Mouse (Mus musculus) heart, postnatal 0 days (tissue): ENCODE data around the gene Iqce. TPM values are rescaled to one million over a fixed set of nuclear protein-coding genes. Genes with fewer than 3 reads are reported as not detected.
A peak's percentile ranks its signal among the peaks of the same experiment; 100 is the strongest.

Experiments
- ATAC-seq: fragments of 200-750 bp; cut with Nextera tagmentation; 2 replicates; pipeline ENCODE4 v1.8.0; 2017; ENCODE audit warnings: low read depth, moderate number of reproducible peaks, moderate library complexity; ENCODE audit not compliant: insufficient read depth
- DNase-seq: peaks from one replicate; pipeline ENCODE4 v3.0.0-alpha.2; 2016; ENCODE audit warnings: low spot score
- H3K27ac ChIP-seq: fragments of 300-500 bp; sonication (generic); 2 replicates; pipeline ENCODE4 v1.5.1; 2014; ENCODE audit warnings: low read depth, mild to moderate bottlenecking
- H3K27me3 ChIP-seq: fragments of 300-500 bp; sonication (generic); 2 replicates; pipeline ENCODE4 v1.6.1; 2014; ENCODE audit warnings: low read length, mixed read lengths; ENCODE audit not compliant: control insufficient read depth, insufficient read depth
- H3K36me3 ChIP-seq: fragments of 300-500 bp; sonication (generic); replicated peaks from 2 replicates; pipeline ENCODE4 v1.6.1; 2014; ENCODE audit warnings: low read length, mixed read lengths; ENCODE audit not compliant: control insufficient read depth, insufficient read depth
- H3K4me1 ChIP-seq: fragments of 300-500 bp; sonication (generic); 2 replicates; pipeline ENCODE4 v1.6.1; 2014; ENCODE audit warnings: antibody characterized with exemption; ENCODE audit not compliant: control insufficient read depth, insufficient read depth
- H3K4me2 ChIP-seq: fragments of 300-500 bp; sonication (generic); 2 replicates; pipeline ENCODE4 v1.6.1; 2014; ENCODE audit warnings: low read depth, mild to moderate bottlenecking, low read length, moderate library complexity
- H3K4me3 ChIP-seq: fragments of 300-500 bp; sonication (generic); 2 replicates; pipeline ENCODE4 v1.5.1; 2014; ENCODE audit warnings: low read depth, low read length
- H3K9ac ChIP-seq: fragments of 300-500 bp; sonication (generic); replicated peaks from 2 replicates; pipeline ENCODE4 v1.6.1; 2014; ENCODE audit warnings: low read depth, low read length, mixed read lengths
- H3K9me3 ChIP-seq: fragments of 300-500 bp; sonication (generic); replicated peaks from 2 replicates; pipeline ENCODE4 v1.6.1; 2016; ENCODE audit warnings: low read length; ENCODE audit not compliant: control insufficient read depth
- CTCF ChIP-seq: IDR thresholded peaks from 2 replicates; pipeline ENCODE4 v1.5.1; 2016; ENCODE audit warnings: antibody characterized with exemption, control low read depth, low read depth
- EP300 ChIP-seq: IDR thresholded peaks from 2 replicates; pipeline ENCODE4 v1.6.1; 2016; ENCODE audit warnings: antibody characterized with exemption, low read depth
- WGBS: fragments of 180-500 bp; shearing (Covaris S2); extraction: QIAGEN DNeasy Blood & Tissue Kit; methylation state at CpG from one replicate; pipeline ENCODE4 v1.1.7; 2014; 5-methylcytosine and 5-hydroxymethylcytosine counted together
- polyA plus RNA-seq: library from polyadenylated mRNA; unstranded; fragments of >200 nt; fragmentation: Nextera tagmentation; extraction: Ambion mirVana; gene quantifications from 2 replicates; pipeline ENCODE4 v1.2.1, GENCODE M21; 2015
- total RNA-seq: library from RNA; depleted of rRNA; stranded (reverse); fragments of >200 nt; gene quantifications from 2 replicates; pipeline ENCODE4 v1.2.3, GENCODE M21; 2014; ENCODE audit warnings: low replicate concordance

The Iqce gene
- total and polyA plus RNA-seq, 2 experiments from 2014 or later: 3.8 to 5.1 TPM

- Histone ChIP-seq H3K4me3 (no peak overlapping the region), H3K4me1 (peaks cover 40% of the 10 kb centered on the region)
Measured at GRCm38 (mm10) chr5:140646171-140646570, 56.0 kb downstream of the Iqce start.

DNA sequence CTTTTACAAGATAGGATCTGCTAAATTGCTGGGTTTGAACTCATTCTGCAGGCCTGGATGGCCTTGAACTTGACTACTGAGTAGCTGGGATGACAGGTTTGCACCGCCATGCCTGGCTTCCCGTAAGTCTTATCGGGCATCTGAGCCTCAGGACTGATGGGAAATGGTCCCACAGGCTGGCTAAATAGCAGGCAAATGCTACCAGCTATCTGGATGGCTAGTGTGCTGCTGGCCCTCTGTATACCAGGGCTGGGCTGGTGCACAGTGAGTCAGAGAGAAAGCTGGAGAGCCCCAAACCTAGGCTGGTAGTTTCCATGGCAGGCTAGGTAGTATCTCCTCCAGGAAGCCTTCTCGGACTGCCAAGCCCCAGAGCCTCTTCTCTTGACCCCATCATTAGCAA, 56.7 kb downstream of the Iqce start:
- H3K9me3 ChIP-seq: no peaks in the 10 kb centered on the region
- peaks cover 41% of the 10 kb centered on the region for H3K4me1 ChIP-seq
- H3K4me3 ChIP-seq: no peak overlapping the region
- peak overlapping the region; percentile 38; the same call in 1 of the 2 replicates for H3K27ac ChIP-seq
- TF ChIP-seq CTCF: no peak
- no peak for TF ChIP-seq EP300
- DNase-seq (no peak), ATAC-seq (no peak)
- no peaks in the 10 kb centered on the region for H3K27me3 ChIP-seq
- 0 out of 2 replicates have a peak, but pooled peaks cover 5% of the 10 kb centered on the region for H3K36me3 ChIP-seq
- 61% methylated on average over 4 of the region's 4 CpGs for WGBS
- no peak overlapping the region; the same call in 1 of the 2 replicates for H3K9ac ChIP-seq
- no peak overlapping the region for H3K4me2 ChIP-seq

More at GRCm38 (mm10) chr5:140646171-140646570, 56.0 kb downstream of the Iqce start:
- WGBS: 77% methylated on average over 6 of the region's 6 CpGs
- Histone ChIP-seq H3K27ac (no peak overlapping the region), H3K36me3 (0 out of 2 replicates have a peak, but pooled peaks cover 5% of the 10 kb centered on the region), H3K27me3 (no peaks in the 10 kb centered on the region), H3K4me2 (no peak overlapping the region), H3K9ac (no peak overlapping the region), H3K9me3 (no peaks in the 10 kb centered on the region)
- ATAC-seq (no peak), DNase-seq (no peak)
- TF ChIP-seq EP300 (no peak), CTCF (no peak)

- H3K36me3 ChIP-seq: 0 out of 2 replicates have a peak, but pooled peaks cover 5% of the 10 kb centered on the region
- no peaks in the 10 kb centered on the region for H3K9me3 ChIP-seq
- H3K27ac ChIP-seq: peak overlapping the region; percentile 38; the same call in 1 of the 2 replicates
- ATAC-seq (0 out of 2 replicates have a peak, but pooled peaks have one; percentile 5), DNase-seq (peak; percentile 33)
- WGBS: 49% methylated on average over 15 of the region's 15 CpGs
- no peak overlapping the region for H3K4me3 ChIP-seq
- H3K27me3 ChIP-seq: no peaks in the 10 kb centered on the region
- no peak overlapping the region for H3K4me2 ChIP-seq
- peak; percentile 47; the same call in 1 of the 2 replicates for TF ChIP-seq EP300
- TF ChIP-seq CTCF: no peak
- H3K9ac ChIP-seq: no peak overlapping the region; the same call in 1 of the 2 replicates
- H3K4me1 ChIP-seq: peaks cover 41% of the 10 kb centered on the region
Measured at GRCm38 (mm10) chr5:140644702-140645201, 57.4 kb downstream of the Iqce start.

DNA sequence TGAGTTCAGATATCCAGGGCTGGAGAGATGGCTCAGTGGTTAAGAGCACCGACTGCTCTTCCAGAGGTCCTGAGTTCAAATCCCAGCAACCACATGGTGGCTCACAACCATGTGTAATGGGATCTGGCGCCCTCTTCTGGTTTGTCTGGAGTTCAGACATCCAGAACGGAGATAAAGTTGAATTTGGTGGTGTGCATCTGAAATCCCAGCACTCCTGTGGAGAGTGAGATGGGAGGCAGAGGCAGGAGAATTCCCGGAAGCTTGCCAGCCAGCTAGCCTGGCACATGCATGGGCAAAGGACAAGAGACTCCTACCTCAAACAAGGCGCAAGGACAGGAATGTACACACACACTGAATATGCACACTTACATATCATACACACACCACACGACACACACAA, 57.9 kb downstream of the Iqce start:
- Histone ChIP-seq H3K27ac (no peak overlapping the region), H3K4me2 (no peak overlapping the region), H3K4me3 (no peak overlapping the region), H3K4me1 (peaks cover 37% of the 10 kb centered on the region), H3K27me3 (no peaks in the 10 kb centered on the region), H3K9me3 (no peaks in the 10 kb centered on the region), H3K9ac (no peak overlapping the region), H3K36me3 (0 out of 2 replicates have a peak, but pooled peaks cover 5% of the 10 kb centered on the region)
- TF ChIP-seq CTCF (no peak), EP300 (no peak)
- ATAC-seq: no peak
- WGBS: 80% methylated on average over 6 of the region's 6 CpGs
- no peak for DNase-seq

DNA sequence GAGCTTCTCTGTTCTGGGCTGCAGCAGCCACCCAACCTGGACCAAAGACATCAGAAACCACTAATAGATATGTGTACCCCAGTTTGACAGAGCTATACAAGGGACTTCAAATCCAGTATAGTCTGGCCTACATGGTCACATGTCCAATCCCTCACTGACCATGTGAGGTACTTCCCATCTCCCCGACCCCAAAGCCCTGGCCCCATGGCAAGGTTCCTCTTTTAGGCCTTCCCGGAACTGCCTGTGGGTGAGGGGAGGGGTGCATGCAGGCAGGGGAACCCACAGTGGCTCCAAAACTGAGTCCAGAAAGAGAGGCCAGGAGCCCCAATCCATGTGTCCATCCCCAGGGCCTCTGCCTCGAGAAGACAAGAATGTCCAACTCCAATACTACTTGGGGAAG, 60.1 kb downstream of the Iqce start:
- Histone ChIP-seq H3K9me3 (no peaks in the 10 kb centered on the region), H3K9ac (no peak overlapping the region), H3K4me1 (peaks cover 27% of the 10 kb centered on the region), H3K4me2 (no peak overlapping the region), H3K27me3 (no peaks in the 10 kb centered on the region), H3K4me3 (no peak overlapping the region), H3K27ac (peak overlapping the region; percentile 54; the same call in 1 of the 2 replicates), H3K36me3 (0 out of 2 replicates have a peak, but pooled peaks cover 8% of the 10 kb centered on the region)
- WGBS: 48% methylated on average over 3 of the region's 3 CpGs
- DNase-seq (no peak), ATAC-seq (no peak)
- TF ChIP-seq CTCF (no peak), EP300 (no peak)
